Mouse (Mus musculus): Measurements from ENCODE around the gene Grm8. TPM values are rescaled to one million over a fixed set of nuclear protein-coding genes. Genes with fewer than 3 reads are reported as not detected.

Grm8 gene
- total and polyA plus RNA-seq, 3 experiments = not detected

DNA sequence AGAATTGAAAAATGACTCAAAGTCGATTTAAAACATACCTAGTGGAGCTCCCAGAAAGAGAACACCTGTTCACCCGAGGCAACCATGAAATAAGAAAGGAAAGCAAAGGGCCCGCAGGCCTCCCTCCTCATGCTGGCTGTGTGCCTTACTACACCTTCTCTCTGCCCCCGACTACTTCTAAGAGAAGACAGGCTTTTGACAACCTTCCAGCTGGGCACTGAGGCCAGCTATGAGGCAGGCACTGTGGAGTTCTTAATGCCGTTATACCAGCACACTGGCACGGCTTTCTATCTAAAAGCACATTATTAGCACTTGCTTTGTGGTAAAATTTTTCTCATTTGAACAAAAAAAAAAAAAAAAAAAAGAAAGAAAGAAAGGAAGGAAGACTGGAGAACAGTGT lies 589.5 kb downstream of the Grm8 start:
- H3K36me3 ChIP-seq (ENCODE audit: control insufficient read depth, insufficient read depth, low read length) = no peaks in the 10 kb centered on the region
- no peak overlapping the region for H3K9ac ChIP-seq (ENCODE audit: low read depth, low read length)
- no peaks in the 10 kb centered on the region for H3K79me2 ChIP-seq (replicated peaks; ENCODE audit: control insufficient read depth, insufficient read depth, low read length)
- intact Hi-C loops (cut with DNase I) = no loop called here
- H3K27ac ChIP-seq = no peak overlapping the region
- no peak for TF ChIP-seq POLR2A (IDR thresholded peaks at IDR 0.05; ENCODE audit: insufficient read depth, low read depth, low read length)
- TF ChIP-seq EP300 (IDR thresholded peaks at IDR 0.05; ENCODE audit: insufficient read depth, low read depth, low read length) = no peak
- no peak for TF ChIP-seq CTCF (IDR thresholded peaks at IDR 0.05)
- no peak overlapping the region for H3K4me3 ChIP-seq
- DNase-seq = no peak
- WGBS = 55% methylated on average over 6 of the region's 6 CpGs
- H3K4me1 ChIP-seq (ENCODE audit: control insufficient read depth, insufficient read depth, low read length) = no peaks in the 10 kb centered on the region
- no peaks in the 10 kb centered on the region for H3K27me3 ChIP-seq (ENCODE audit: control insufficient read depth, insufficient read depth, low read length)

DNA sequence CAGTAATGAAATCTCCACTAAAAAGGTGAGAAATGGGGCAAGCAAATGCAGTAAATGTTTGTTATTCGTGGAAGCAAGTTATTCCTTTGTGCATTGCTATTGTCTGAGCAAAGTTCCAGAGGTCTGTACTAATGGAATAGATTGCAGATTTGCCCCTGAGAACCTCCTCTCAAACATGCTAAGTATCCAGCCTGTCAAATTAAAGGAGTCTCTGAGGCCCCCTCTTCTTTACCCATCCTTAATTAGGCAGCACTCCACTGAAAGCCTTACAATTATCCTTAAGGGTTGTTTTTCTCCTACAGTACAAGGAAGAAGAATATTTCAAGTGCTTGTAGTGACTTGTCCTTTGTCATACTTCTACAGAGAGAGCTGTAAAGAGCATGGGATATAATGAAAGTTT lies 617.4 kb downstream of the Grm8 start:
- no peak for TF ChIP-seq EP300 (IDR thresholded peaks at IDR 0.05; ENCODE audit: insufficient read depth, low read depth, low read length)
- DNase-seq = no peak
- Histone ChIP-seq H3K27ac (no peak overlapping the region), H3K27me3 (ENCODE audit: control insufficient read depth, insufficient read depth, low read length) (no peaks in the 10 kb centered on the region), H3K36me3 (ENCODE audit: control insufficient read depth, insufficient read depth, low read length) (no peaks in the 10 kb centered on the region), H3K9ac (ENCODE audit: low read depth, low read length) (no peak overlapping the region), H3K4me1 (ENCODE audit: control insufficient read depth, insufficient read depth, low read length) (no peaks in the 10 kb centered on the region), H3K79me2 (replicated peaks; ENCODE audit: control insufficient read depth, insufficient read depth, low read length) (no peaks in the 10 kb centered on the region), H3K4me3 (no peak overlapping the region)
- WGBS = 59% methylated on average over 1 of the region's 1 CpGs
- intact Hi-C loops (cut with DNase I) = no loop called here

- no peaks in the 10 kb centered on the region for H3K36me3 ChIP-seq (ENCODE audit: control insufficient read depth, insufficient read depth, low read length)
- intact Hi-C loops (cut with DNase I) = no loop called here
- no peaks in the 10 kb centered on the region for H3K4me1 ChIP-seq (ENCODE audit: control insufficient read depth, insufficient read depth, low read length)
- H3K27me3 ChIP-seq (ENCODE audit: control insufficient read depth, insufficient read depth, low read length) = no peaks in the 10 kb centered on the region
- no peaks in the 10 kb centered on the region for H3K79me2 ChIP-seq (replicated peaks; ENCODE audit: control insufficient read depth, insufficient read depth, low read length)
- WGBS = 63% methylated on average over 5 of the region's 5 CpGs
- H3K27ac ChIP-seq = no peak overlapping the region
- TF ChIP-seq EP300 (IDR thresholded peaks at IDR 0.05; ENCODE audit: insufficient read depth, low read depth, low read length) (no peak), POLR2A (IDR thresholded peaks at IDR 0.05; ENCODE audit: insufficient read depth, low read depth, low read length) (no peak), CTCF (IDR thresholded peaks at IDR 0.05) (no peak)
- H3K4me3 ChIP-seq = no peak overlapping the region
- DNase-seq = no peak
- no peak overlapping the region for H3K9ac ChIP-seq (ENCODE audit: low read depth, low read length)
Measured at GRCm38 (mm10) chr6:27460998-27461397, 674.0 kb downstream of the Grm8 start.

GRCm38 (mm10) chr6:27408473-27408872 lies 726.5 kb downstream of the Grm8 start:
- Histone ChIP-seq H3K27ac (no peak overlapping the region), H3K79me2 (replicated peaks; ENCODE audit: control insufficient read depth, insufficient read depth, low read length) (no peaks in the 10 kb centered on the region), H3K27me3 (ENCODE audit: control insufficient read depth, insufficient read depth, low read length) (no peaks in the 10 kb centered on the region), H3K4me1 (ENCODE audit: control insufficient read depth, insufficient read depth, low read length) (no peaks in the 10 kb centered on the region), H3K4me3 (no peak overlapping the region), H3K9ac (ENCODE audit: low read depth, low read length) (no peak overlapping the region), H3K36me3 (ENCODE audit: control insufficient read depth, insufficient read depth, low read length) (no peaks in the 10 kb centered on the region)
- intact Hi-C loops (cut with DNase I) = no loop called here
- 66% methylated on average over 4 of the region's 4 CpGs for whole genome bisulfite sequencing
- no peak for TF ChIP-seq POLR2A (IDR thresholded peaks at IDR 0.05; ENCODE audit: insufficient read depth, low read depth, low read length)
- no peak for TF ChIP-seq CTCF (IDR thresholded peaks at IDR 0.05)
- TF ChIP-seq EP300 (IDR thresholded peaks at IDR 0.05; ENCODE audit: insufficient read depth, low read depth, low read length) = no peak
- no peak for DNase-seq

DNA sequence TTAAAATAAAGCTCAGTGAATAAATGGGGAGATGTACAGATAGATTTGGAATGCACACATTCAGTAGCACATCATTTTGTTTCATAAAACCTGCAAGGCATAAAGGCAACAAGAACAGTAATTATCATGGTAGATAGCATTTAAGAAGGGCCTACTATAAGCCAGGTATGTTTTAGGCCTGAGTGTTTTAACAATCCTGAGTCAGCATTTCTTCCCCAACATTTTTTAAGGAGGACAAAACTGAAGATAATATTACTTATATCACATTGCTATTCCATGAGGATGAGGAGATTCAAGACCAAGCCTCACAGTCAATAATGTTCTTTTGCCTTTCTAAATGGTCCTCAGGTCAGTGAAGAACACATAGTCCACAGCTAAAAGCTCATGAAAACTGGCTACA lies 762.6 kb downstream of the Grm8 start:
- Histone ChIP-seq H3K79me2 (replicated peaks; ENCODE audit: control insufficient read depth, insufficient read depth, low read length) (no peaks in the 10 kb centered on the region), H3K9ac (ENCODE audit: low read depth, low read length) (no peak overlapping the region), H3K4me3 (no peak overlapping the region), H3K4me1 (ENCODE audit: control insufficient read depth, insufficient read depth, low read length) (no peaks in the 10 kb centered on the region), H3K36me3 (ENCODE audit: control insufficient read depth, insufficient read depth, low read length) (no peaks in the 10 kb centered on the region), H3K27me3 (ENCODE audit: control insufficient read depth, insufficient read depth, low read length) (no peaks in the 10 kb centered on the region), H3K27ac (no peak overlapping the region)
- intact Hi-C loops (cut with DNase I) = no loop called here
- no peak for DNase-seq
- TF ChIP-seq CTCF (IDR thresholded peaks at IDR 0.05) = no peak

DNA sequence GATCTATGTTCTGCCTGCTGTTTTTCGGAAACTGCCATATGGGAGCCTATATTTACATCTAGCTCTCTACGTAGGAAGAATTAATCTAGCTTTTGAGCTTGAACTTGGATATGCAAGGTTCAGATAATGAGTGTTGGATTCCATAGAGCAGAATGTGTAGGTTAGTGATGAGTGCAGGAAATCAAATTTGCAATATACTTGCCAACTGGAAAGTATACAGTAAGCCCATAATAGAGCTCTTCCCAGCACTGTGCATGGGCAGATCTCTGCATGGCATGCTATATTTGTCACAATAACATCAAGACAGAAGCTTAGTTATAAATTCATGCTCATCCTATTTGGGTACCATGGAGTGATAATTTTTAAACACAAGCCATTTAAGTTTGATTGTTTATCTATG lies 763.9 kb downstream of the Grm8 start:
- no peak for DNase-seq
- TF ChIP-seq POLR2A (IDR thresholded peaks at IDR 0.05; ENCODE audit: insufficient read depth, low read depth, low read length) = no peak
- TF ChIP-seq CTCF (IDR thresholded peaks at IDR 0.05) = no peak
- TF ChIP-seq EP300 (IDR thresholded peaks at IDR 0.05; ENCODE audit: insufficient read depth, low read depth, low read length) = no peak
- H3K4me1 ChIP-seq (ENCODE audit: control insufficient read depth, insufficient read depth, low read length) = no peaks in the 10 kb centered on the region
- no peaks in the 10 kb centered on the region for H3K27me3 ChIP-seq (ENCODE audit: control insufficient read depth, insufficient read depth, low read length)
- H3K4me3 ChIP-seq = no peak overlapping the region
- 47% methylated on average over 2 of the region's 2 CpGs for WGBS
- intact Hi-C loops (cut with DNase I) = no loop called here
- no peaks in the 10 kb centered on the region for H3K36me3 ChIP-seq (ENCODE audit: control insufficient read depth, insufficient read depth, low read length)
- no peaks in the 10 kb centered on the region for H3K79me2 ChIP-seq (replicated peaks; ENCODE audit: control insufficient read depth, insufficient read depth, low read length)
- no peak overlapping the region for H3K9ac ChIP-seq (ENCODE audit: low read depth, low read length)
- no peak overlapping the region for H3K27ac ChIP-seq

- no peak for TF ChIP-seq EP300 (IDR thresholded peaks at IDR 0.05; ENCODE audit: insufficient read depth, low read depth, low read length)
- TF ChIP-seq CTCF (IDR thresholded peaks at IDR 0.05) = no peak
- TF ChIP-seq POLR2A (IDR thresholded peaks at IDR 0.05; ENCODE audit: insufficient read depth, low read depth, low read length) = no peak
- intact Hi-C loops (cut with DNase I) = no loop called here
- no peaks in the 10 kb centered on the region for H3K36me3 ChIP-seq (ENCODE audit: control insufficient read depth, insufficient read depth, low read length)
- no peaks in the 10 kb centered on the region for H3K4me1 ChIP-seq (ENCODE audit: control insufficient read depth, insufficient read depth, low read length)
- 91% methylated on average over 8 of the region's 8 CpGs for WGBS
- no peak overlapping the region for H3K27ac ChIP-seq
- no peak for DNase-seq
- no peak overlapping the region for H3K4me3 ChIP-seq
- no peak overlapping the region for H3K9ac ChIP-seq (ENCODE audit: low read depth, low read length)
- no peaks in the 10 kb centered on the region for H3K27me3 ChIP-seq (ENCODE audit: control insufficient read depth, insufficient read depth, low read length)
- no peaks in the 10 kb centered on the region for H3K79me2 ChIP-seq (replicated peaks; ENCODE audit: control insufficient read depth, insufficient read depth, low read length)
Measured at GRCm38 (mm10) chr6:27363775-27364174, 771.2 kb downstream of the Grm8 start.

Data from heart, adult 2 months (tissue).